Mouse (Mus musculus): ENCODE data around the gene Hck. TPM values are rescaled to one million over a fixed set of nuclear protein-coding genes. Genes with fewer than 3 reads are reported as not detected.
A peak's percentile ranks its signal among the peaks of the same experiment; 100 is the strongest.

Hck gene
- total RNA-seq (2021) = 1 to 10 TPM; 1.0 to 1.2 TPM

DNA sequence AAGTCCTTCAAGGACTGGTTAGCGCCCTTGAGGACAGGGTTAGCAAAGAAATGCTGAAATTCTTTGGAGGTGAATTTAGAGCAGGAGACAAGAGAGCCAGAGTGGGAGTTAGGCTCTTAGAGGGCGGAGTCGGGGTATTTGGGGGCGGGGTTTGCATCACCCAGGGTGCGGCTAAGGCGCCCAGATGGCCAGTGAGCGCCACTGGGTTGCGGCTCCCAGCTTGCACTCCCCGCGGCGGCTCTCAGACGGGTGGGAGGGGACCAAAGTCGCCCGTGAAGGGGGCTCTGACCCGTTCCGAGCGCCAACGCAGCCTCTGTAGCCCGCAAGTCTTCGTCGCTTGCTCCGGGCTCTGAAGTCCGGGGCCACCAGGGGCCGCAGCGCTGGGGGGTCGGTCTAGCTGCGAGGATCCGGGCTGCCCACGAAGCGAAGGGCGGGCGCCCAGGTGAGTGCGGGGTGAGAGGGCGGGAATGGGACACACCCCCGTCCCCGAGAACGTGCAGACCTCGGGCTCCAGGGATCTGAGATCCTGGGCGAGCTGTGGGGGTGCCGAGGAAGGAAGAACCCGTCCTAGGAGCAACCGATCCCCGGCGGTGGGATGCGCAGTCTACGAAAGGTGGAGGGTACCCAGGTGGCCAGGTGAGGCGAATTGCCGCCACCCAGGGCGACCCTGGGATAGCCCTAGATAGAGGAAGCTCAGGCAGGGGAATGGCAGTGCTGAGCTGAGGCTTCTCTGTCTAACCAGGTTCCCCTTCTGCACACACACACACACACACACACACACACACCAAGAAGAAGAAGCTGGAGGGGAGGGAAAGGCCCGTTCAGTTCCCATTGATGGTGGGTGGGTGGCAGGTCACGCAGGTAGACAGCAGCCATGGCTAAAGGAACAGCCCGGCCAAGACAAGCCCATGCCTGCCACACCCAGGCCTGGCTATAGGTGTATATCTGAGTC lies at the start of gene Hck:
TSS of gene Hck (plus strand) at position 156 of the 952 bp plus-strand sequence.
- intact Hi-C loops (cut with DNase I) = no loop called here
- DNase-seq = peak; percentile 50 to 57

DNA sequence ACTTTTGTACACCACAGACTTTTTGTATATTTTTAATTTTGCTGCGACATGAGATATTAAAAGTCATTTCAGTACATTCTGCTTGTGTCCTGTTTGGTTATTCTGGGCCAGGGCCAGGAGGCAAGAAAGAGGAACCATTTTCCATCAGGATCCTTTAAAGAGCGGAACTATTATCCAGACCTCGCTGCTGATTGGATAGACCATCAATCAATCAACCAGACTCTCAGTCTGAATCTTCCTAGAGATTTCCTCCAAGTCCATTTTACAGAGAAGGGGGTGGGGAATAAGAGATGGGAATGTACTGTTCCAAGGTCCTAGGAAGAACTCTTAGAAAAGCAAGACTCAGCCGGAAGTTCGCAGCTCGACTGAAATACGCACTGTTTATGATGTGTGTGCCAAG lies 48.1 kb upstream of the Hck start:
- intact Hi-C loops (cut with DNase I) = no loop called here

DNA sequence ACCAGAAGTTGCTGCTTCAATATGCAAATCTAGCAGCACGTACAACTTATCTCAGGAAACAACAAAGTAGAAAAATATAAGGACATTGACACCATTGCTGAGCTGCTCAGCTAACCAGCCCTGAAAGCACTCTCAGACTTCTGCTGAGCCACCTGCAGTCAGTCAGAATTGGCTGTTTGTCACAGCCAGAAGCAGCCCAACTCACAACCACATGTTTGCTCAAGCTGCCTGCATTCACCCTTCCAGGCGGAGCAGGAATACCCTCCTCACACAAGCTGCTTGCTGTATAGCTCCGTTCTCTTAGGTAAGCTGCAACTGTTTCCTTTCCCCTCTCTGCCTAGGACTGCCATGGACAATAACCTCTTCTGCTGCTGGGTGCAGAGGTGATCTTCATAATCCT lies 44.9 kb upstream of the Hck start:
- no peak for DNase-seq
- intact Hi-C loops (cut with DNase I) = no loop called here

More for the DNA sequence above, 48.1 kb upstream of the Hck start:
- no peak for DNase-seq

DNA sequence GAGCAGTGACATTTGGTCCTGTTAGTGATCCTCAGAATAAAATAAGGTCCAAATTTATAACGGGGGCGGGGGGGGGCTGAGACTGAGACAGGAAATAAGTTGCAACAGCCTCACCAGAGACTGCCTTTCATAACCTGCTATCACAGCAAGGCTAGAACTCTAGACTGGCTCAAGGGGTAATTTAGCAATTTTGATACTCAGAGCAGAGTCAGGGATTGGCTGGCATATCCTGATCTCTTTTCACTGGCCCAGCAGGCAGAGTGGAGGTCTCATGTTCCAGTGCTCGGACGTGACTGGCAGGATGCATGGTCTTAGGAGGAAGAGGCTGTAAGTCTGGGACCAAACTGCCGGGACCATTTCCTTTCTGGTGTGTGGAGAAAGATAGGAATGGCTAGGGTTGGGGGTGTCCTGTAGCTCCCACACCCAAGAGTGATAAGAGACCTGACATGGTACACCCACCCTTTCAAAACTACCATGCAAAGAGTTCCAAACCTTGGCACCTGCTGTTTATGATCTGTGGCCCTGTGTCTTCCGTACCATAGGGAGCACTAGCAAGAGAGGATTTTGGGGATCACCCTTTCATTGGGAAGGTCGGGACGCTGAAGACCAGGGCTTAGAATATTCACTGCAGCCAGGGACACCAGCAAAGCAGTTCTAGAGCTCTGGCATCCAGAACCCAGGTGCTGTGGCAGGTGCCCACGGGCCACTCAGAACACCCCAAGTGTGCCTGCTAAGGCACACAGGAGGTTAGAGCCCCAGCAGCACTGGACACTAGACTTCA lies 43.9 kb upstream of the Hck start:
- intact Hi-C loops (cut with DNase I) = no loop called here
- no peak for DNase-seq

DNA sequence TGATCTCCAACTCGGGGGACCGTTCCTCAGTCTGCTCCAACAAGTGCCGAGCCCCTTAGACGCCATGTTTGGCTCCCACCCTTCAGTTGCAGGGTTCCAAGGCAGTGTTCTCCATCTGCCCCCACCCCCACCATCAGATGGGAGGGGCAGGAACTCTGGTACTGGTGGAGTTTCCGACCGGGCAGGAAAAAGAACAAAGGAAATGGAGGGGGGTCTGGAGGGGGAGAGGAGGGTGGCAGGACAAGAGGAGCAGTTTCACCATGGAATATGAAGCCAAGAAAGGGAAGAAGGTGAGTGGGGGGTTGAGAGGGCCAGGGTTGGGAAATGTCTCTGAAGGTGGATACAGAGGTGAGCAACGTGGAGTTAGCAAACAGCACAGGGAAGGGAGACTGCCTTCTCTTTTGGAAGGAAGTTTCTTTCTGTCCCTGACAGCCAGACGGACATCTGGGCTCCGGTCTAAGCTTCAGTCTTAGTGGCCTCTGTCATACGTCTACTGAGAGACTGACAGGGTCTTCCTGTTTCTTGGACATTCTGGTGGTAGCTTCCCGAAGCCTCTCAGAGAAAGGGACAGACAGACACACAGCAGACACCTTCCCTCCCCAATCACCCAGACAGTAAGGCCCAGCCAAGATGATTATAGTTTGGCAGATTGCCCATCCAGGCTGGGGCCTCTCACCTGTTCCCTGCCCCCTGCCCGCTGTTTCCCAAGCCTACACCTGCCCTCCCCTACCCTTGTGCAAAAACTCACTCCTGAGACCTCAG lies 42.3 kb upstream of the Hck start, which contains the start of gene Ccm2l:
TSS of gene Ccm2l (plus strand) at position 209 of the 762 bp plus-strand sequence.
- intact Hi-C loops (cut with DNase I) = no loop called here
- DNase-seq = peak; percentile 56 to 58

DNA sequence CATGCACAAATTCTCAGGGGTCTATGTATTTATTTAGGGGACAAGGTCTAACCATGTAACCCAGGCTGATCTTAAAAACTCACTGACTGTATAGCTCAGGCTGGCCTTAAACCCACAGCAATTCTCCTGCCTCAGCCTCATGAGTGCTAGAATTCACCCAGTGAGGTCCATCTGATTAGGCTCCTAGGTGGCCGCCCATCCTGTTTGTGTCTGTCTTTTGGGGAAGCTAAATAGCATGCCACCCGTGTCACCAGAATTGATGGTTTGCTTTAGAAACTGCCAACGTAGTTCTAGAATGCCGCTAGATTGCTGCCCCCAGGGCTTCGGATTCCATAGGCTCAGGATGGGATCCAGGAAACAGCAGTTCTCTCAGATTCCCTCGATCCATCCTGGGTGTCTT lies 41.3 kb upstream of the Hck start:
- intact Hi-C loops (cut with DNase I) = no loop called here
- no peak for DNase-seq

DNA sequence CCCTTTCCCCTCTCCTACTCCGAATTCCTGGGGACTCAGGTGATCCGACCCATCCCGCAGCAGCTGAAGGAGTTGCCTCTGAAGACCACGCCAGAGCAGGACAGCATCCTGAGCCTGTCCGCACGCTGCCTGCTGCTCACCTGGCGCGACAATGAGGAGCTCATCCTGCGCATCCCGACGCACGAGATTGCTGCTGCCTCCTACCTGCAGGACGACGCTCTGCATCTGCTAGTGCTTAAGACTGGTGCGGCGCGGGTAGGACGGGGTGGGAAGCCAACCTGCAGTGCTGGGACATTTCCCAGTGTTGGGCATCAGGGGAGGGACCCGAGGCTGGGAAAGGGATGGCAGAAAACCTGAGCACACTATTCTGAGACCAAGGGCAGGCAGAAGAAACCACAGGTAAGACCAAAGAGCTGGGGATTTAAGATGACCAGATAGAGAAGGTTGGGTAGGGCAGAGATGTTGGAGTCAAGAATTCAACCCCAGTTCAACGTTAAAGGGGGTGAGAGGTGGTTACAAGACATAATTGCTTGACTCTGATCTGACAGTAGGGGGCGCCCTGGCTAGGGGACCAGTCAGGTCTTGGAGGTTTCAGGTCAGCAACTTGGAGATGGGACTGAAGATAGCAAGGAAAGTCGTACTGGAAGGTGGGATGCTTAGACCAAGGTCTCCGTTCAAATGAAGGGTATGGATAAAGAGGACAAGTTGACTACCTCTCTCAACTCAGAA lies 37.3 kb upstream of the Hck start:
- intact Hi-C loops (cut with DNase I) = no loop called here
- DNase-seq = peak in 1 of 2 experiments; percentile 41

DNA sequence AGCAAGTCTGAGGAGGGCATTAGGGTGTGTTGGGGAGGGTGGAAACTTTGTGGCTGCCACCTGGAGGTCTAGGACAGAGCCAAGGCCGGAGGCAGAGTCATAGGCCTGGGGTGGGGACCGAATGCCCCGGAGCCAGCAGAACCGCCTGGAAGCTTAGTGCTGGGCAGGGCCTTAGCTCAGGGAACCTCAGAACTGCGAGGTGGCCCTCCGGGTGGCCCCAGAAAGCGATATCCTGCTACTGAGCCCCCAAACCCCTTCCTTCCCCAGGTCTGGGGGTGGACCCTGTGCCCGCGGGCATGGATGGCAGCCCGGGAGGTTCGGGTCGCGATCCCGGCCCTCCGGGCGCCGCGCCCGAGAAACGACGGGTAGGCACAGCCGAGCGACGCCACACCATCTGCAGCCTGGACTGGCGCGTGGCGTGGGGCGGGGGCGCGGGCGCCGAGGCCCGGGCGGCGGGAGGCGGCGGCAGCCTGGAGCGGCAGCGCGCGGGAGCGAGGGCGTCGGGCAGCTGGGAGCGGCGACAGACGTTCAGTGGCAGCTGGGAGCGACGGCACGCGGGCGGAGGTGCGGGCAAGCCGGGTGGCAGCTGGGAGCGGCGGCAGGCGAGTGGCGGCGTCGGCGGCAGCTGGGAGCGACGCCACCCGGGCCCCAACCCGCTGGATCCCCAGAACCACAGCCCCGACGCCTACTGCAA lies 36.6 kb upstream of the Hck start:
- intact Hi-C loops (cut with DNase I) = no loop called here
- no peak for DNase-seq

DNA sequence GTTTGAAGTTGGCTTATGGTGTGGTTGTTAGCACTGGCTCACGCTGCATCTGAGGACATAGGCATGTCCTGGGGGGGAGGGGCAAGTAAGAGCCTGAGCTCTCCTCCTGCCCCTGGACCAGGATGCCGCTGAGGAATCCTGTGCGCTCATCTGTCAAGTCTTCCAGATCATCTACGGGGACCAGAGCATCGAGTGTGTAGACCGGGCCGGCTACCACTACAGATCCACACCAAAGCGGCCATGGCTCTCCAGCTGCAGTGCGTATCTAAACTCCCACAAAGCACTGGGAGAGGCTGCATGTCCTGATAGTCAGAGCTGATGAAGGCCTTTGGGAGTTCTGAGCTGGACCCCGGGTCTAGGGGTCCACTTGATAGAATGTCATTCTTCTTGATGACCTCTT lies 33.6 kb upstream of the Hck start:
- no peak for DNase-seq
- intact Hi-C loops (cut with DNase I) = no loop called here

DNA sequence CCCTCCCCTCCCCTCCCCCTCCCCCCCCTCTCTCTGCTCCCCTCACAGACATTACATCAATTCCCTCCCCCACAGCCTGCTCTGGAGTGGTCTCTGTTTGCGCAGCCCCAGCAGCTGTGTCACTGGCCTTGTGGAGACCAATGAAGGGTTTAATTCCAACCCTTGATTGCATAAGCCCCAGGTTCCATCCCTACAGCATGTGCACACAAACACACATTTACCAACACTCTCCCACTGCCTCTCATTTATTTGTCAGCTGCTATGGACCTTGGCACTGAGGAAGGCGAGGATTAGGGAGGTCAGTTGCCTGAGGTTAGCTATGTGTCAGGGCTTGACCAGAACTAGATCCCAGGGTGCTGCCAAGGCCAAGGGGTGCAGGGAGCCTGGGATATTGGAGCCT lies 32.3 kb upstream of the Hck start:
- intact Hi-C loops (cut with DNase I) = no loop called here
- DNase-seq = no peak

DNA sequence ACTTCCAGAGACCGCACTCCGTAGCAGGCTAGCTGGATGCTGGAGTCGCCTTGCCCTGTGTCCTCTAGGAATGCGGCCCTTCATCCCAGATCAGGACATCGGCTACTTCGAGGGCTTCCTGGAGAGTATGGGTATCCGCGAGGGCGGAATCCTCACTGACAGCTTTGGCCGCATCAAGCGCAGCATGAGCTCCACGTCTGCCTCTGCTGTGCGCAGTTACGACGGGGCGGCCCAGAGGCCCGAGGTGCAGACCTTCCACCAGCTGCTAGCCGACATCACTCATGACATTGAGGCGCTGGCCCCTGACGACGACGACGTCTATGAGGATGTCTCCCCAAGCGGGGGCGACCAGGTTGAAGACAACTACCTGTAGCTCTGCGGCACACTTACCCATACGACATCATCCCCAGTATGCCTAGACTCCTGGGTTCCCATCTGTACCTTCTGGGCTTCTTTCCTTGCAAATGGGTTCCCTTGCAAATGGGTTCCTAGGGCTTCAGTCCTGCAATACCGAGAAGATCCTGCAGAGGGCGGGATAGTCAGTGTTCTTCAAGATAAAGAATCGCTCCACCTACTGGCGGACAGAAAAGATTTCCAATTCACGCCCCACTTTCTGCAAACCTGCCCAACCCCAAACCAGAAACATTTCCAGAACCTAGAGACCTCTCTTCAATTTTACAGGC lies 27.3 kb upstream of the Hck start:
- peak; percentile 79 to 89 for DNase-seq
- intact Hi-C loops (cut with DNase I) = loop anchor here (1.0 to 2.0 kb wide), 2 partner anchors 32 to 61 kb away; no protein-coding TSS in a partner anchor

DNA sequence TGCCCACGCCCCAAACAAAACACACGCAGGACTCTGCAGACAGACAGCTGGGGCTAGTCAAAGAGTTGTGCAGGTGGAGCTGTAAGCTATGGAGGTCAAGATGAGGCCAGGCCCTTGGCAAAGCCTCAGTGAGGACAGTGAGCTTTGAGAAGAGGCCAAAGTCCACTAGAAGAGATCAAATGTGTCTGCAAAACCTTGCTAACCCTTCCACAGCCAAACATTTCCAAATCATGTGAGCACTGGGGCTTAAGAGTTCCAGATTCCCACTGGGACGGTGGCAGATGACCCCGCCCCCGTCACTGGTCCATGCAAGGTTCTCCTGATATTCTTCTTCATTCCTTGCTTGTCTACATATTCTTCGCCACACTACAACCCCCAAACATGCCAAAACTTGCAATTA lies 26.4 kb upstream of the Hck start:
- DNase-seq = no peak
- intact Hi-C loops (cut with DNase I) = loop anchor here (1.0 to 2.0 kb wide), 2 partner anchors 33 to 60 kb away; no protein-coding TSS in a partner anchor

DNA sequence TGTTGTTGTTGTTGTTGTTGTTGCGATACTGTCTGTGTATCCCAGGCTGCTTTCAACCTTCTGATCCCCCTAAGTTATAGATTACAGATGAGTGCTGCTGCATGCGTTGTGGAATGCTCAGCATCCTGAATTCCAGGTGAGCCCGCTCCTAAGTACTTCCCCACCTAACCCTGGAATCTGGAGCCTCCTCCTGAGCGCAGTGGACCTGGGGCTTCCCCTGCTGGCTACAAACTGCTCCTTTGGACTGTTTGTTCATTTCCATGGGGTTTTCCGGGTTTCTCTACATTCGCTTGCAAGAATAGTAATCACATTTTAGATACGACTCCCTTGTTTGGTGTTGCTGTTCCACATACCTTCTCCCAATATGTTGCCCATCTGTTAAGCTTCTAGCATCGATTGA lies 25.0 kb upstream of the Hck start:
- no peak for DNase-seq
- intact Hi-C loops (cut with DNase I) = no loop called here

DNA sequence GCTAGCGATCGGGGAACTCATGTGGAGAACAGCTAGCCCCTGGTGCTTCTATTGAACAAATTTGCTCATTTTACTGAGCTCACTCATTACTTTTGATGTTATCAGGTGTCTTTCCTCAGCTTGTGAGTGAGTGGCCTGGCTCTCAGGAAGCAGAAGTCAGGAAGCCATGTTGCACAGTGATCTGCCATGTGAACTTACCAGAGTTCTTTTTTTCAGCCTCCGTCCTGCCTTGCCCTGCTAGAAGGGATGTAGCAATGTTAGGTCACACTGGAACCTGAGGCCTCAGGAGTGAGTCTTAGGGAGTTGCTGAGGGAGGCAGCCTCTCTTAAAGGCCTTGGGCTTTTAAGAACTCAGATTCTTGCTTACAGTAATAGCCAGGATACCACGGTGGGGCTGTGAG lies 24.4 kb upstream of the Hck start:
- DNase-seq = no peak
- intact Hi-C loops (cut with DNase I) = no loop called here

DNA sequence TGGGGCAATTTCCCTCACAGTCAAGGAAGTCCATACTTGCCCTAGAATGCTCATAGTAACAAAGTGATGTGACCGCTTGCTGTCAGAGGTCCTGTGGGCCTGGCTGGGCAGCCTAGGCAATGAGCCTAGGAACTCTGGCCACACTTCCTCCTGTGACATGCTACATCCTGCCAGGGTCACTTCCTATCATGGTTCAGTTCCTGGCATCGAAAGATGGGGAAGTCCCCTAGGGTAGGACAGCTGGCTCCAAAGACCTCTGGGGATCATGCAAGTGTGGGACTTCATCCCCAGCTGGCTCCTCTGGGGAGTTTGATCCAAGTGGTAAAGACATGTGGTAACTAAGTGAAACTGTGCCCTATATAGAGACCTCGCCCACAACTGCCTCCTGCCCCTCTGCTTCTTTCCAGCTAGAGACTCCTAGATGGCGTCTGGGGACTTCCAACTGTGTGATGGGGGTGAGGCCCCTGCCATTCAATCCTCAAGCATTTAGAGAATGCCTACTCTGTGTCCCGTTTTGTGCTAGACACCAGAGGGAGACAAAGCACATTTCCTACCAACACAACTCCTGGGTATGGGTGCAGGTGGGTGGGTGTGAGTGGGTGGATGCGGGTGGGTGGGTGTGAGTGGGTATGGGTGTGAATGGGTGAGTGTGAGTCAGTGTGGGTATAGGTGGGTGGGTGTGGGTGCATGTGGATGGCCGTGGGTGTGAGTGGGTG lies 23.8 kb upstream of the Hck start:
- intact Hi-C loops (cut with DNase I) = no loop called here
- peak in 1 of 2 experiments; percentile 43 for DNase-seq

DNA sequence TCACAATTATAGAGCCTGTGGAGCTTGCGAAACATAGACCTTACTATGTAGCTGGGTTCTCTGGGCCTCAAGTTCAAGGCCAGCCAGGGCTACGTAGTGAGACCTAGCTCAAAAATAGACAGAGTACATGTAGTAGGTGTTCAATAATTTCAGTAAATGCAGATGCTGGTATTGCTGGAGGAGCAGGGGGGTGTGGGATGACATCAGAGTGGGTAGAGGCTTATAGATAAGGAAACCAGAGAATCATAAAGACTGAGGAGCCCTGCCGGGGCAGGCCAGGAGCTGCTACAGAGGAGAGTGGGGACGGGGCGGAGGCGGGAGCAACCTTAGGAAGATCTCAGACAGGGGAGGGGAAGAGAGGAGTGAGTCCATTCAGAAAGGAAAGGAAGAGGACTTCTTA lies 22.7 kb upstream of the Hck start:
- DNase-seq = no peak
- intact Hi-C loops (cut with DNase I) = no loop called here

DNA sequence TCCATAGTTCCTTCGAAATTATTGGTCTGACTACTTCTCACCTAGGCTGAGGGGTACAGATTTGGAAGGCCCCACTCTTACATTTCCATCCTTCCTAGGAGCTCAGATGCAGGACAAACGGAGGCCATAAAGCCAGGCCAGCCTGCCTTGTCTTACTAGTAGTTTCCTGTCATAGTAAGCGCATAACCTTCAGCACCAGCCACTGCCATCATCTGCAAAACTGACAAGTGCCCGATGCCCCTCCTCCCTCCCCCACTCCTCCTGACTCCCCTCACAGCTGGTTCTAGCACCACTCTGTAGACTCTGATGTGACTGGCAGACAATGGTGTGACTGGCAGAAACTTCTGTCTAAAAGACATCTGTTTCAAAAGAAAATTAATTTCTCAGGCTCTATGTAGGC lies 22.1 kb upstream of the Hck start:
- intact Hi-C loops (cut with DNase I) = no loop called here
- DNase-seq = no peak

DNA sequence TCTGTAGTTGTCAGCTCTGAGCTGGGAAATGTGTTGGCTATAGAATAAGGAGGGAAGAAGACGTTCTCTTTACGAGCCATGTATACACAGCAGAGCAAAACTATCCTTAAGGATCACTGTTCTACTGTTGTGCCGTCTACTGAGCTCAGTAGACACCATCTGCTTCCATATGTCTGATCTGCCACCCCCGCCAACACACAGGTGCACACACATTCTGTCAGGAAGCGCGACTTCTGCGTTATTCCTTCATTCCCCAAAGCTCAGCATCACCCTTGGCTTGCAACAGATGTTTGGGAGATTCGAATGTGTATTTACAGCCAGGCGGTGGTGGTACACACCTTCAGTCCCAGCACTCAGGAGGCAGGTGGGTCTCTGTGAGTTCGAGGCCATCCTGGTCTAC lies 21.2 kb upstream of the Hck start:
- intact Hi-C loops (cut with DNase I) = no loop called here
- no peak for DNase-seq

Data from heart, postnatal 10 days (tissue).